Mouse (Mus musculus): Measurements from ENCODE around the gene Acpp. TPM values are rescaled to one million over a fixed set of nuclear protein-coding genes. Genes with fewer than 3 reads are reported as not detected.

Gene Acpp
- polyA plus RNA-seq, 1 experiment from 2014 or later, result 0.09 TPM

DNA sequence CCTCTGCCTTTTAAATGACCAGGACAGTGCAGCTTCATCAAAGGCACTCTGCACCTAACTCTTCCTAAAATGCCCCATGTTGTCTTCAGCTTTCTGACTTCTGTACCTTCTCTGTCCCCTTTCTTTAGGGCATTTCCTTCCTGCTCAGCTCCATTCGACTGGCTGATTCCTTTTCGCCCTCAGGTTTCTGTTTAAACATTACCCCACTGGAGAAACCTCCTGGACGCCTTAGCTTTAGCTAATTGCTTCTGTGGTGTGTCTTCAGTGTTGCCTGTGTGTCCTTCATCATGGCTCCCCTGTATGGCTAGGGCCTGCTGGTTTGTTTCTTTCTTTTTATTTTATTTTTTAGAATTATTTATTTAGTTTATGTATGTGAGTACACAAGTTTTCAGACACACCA is 40.5 kb downstream of the Acpp start:
- Histone ChIP-seq H3K9me3 (no peaks in the 10 kb centered on the region), H3K4me2 (no peak overlapping the region), H3K4me1 (no peaks in the 10 kb centered on the region), H3K27ac (no peak overlapping the region), H3K36me3 (replicated peaks) (no peaks in the 10 kb centered on the region), H3K9ac (no peak overlapping the region), H3K27me3 (no peaks in the 10 kb centered on the region), H3K4me3 (replicated peaks) (no peak overlapping the region)
- 79% methylated on average over 3 of the region's 3 CpGs for WGBS
- ATAC-seq (ENCODE audit: low FRiP score), result no peak

DNA sequence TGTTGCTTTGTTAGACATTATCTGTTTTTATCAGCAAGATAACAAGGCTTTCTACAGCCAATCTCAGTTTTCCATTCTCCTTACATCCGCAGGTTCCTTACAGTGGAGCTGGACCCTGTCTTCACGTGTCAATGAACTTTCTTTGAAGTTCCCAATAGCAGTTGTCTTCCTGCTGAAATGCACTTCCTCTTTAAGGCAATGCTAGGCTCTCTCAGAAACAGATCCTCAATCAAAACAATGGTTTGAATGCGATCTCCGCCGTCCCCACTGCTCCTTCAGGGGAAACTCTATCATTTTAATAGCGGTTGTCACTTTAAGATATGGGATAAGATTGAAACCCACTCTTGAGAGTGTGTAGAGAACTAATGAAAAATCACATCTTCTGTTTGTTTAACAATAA is 52.6 kb downstream of the Acpp start:
- H3K4me3 ChIP-seq (replicated peaks), result no peak overlapping the region
- WGBS, result 82% methylated on average over 6 of the region's 6 CpGs
- H3K27me3 ChIP-seq, result no peaks in the 10 kb centered on the region
- H3K4me2 ChIP-seq, result no peak overlapping the region
- H3K4me1 ChIP-seq, result no peaks in the 10 kb centered on the region
- ATAC-seq (ENCODE audit: low FRiP score), result no peak
- no peaks in the 10 kb centered on the region for H3K36me3 ChIP-seq (replicated peaks)
- H3K9me3 ChIP-seq, result no peaks in the 10 kb centered on the region
- H3K9ac ChIP-seq, result no peak overlapping the region
- no peak overlapping the region for H3K27ac ChIP-seq

DNA sequence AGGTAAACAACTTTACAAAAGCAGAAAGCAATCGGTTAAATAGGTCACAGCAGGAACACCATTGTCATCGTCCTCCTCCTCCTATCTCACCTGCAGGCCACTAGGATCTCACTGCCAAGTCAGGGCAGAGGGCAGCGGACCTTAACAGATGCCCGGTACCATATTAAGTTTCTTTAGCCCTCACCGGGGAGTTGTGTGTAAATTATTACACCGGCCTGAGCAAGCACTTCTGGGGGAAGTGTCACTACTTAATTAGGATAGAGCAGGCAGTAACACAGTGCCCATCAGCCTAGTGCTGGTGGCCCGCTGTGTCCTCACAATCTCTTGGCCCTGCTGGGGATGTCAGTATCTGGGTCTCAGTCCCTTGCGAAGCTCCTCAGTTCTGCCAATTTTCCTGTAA is 55.0 kb downstream of the Acpp start:
- 21% methylated on average over 8 of the region's 8 CpGs for WGBS
- Histone ChIP-seq H3K9me3 (no peaks in the 10 kb centered on the region), H3K4me3 (replicated peaks) (no peak overlapping the region), H3K4me1 (no peaks in the 10 kb centered on the region), H3K4me2 (no peak overlapping the region), H3K27me3 (no peaks in the 10 kb centered on the region), H3K27ac (no peak overlapping the region), H3K9ac (no peak overlapping the region), H3K36me3 (replicated peaks) (no peaks in the 10 kb centered on the region)
- ATAC-seq (ENCODE audit: low FRiP score), result no peak

DNA sequence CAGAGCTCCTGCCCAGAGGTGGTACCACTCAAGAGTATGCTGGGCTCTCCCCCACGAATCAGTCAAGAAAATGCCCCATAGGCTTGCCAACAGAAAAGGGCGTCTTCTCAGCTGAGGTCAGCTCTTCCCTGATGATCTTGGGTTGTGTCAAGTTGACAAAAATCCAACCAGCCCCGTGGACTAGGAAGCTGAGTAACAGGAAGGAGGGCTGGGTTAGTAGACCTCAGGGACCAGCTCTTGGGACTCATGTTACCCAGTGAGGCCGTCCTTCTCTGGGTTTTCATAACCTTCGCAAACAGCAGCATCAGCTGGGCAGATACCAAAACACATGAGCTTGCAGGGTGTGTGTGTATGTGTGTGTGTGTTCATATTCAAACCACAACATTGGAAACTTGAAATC is 55.8 kb downstream of the Acpp start:
- Histone ChIP-seq H3K4me2 (no peak overlapping the region), H3K9ac (no peak overlapping the region), H3K36me3 (replicated peaks) (no peaks in the 10 kb centered on the region), H3K27me3 (no peaks in the 10 kb centered on the region), H3K4me3 (replicated peaks) (no peak overlapping the region), H3K27ac (no peak overlapping the region), H3K4me1 (no peaks in the 10 kb centered on the region), H3K9me3 (no peaks in the 10 kb centered on the region)
- no peak for ATAC-seq (ENCODE audit: low FRiP score)
- WGBS, result 84% methylated on average over 5 of the region's 5 CpGs

- Histone ChIP-seq H3K4me1 (no peaks in the 10 kb centered on the region), H3K4me3 (replicated peaks) (no peak overlapping the region), H3K9me3 (no peaks in the 10 kb centered on the region), H3K27me3 (no peaks in the 10 kb centered on the region), H3K36me3 (replicated peaks) (no peaks in the 10 kb centered on the region), H3K4me2 (no peak overlapping the region), H3K27ac (no peak overlapping the region), H3K9ac (no peak overlapping the region)
- WGBS, result 74% methylated on average over 8 of the region's 8 CpGs
- ATAC-seq (ENCODE audit: low FRiP score), result no peak
These were observed 56.6 kb downstream of the Acpp start for GRCm38 (mm10) chr9:104280725-104281495.

- ATAC-seq (ENCODE audit: low FRiP score), result 0 out of 2 replicates have a peak, but pooled peaks have one; percentile 57
- no peaks in the 10 kb centered on the region for H3K4me1 ChIP-seq
- H3K9ac ChIP-seq, result no peak overlapping the region
- no peaks in the 10 kb centered on the region for H3K27me3 ChIP-seq
- H3K9me3 ChIP-seq, result no peaks in the 10 kb centered on the region
- H3K36me3 ChIP-seq (replicated peaks), result no peaks in the 10 kb centered on the region
- WGBS, result 28% methylated on average over 18 of the region's 18 CpGs
- H3K4me2 ChIP-seq, result peak overlapping the region; percentile 36
- no peak overlapping the region for H3K27ac ChIP-seq
- H3K4me3 ChIP-seq (replicated peaks), result 0 out of 2 replicates have a peak overlapping the region, but pooled peaks have one; percentile 7
These were observed 59.9 kb downstream of the Acpp start for GRCm38 (mm10) chr9:104277528-104278162.

DNA sequence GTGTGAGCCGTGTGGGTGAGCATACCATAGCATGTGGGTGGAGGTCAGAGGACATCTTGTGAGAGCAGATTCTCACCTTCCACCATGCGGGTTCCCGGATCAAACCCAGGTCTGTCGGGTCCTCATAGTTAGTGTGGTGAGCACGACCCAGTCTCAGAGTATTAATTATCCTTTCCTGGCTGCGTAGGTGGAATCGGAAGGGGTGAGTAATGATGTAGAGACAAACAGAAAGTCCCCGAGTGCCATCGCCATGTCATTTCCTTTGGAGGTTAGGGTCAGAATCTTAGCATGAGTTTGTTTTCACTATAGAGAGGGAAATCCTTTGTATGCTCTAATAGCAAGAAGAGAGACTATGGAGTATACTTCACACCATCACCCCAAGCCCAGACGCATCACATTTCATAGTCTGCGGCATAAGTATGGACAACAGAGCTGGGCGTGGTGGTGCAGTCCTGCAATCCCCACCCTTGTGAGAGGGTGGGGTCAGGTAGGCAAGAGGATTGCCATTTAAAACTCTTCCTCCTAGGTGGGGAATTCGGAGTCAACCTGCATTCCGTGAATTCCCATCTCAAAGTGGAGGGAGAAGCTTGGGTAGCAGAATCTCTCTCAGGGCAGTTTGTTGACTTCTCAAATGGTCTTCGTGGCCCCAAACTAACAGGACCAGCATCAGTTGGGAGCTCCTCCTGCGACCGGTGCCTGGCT is 62.3 kb downstream of the Acpp start:
- no peaks in the 10 kb centered on the region for H3K36me3 ChIP-seq (replicated peaks)
- H3K9ac ChIP-seq, result no peak overlapping the region
- H3K4me2 ChIP-seq, result no peak overlapping the region
- ATAC-seq (ENCODE audit: low FRiP score), result no peak
- no peaks in the 10 kb centered on the region for H3K27me3 ChIP-seq
- H3K9me3 ChIP-seq, result no peaks in the 10 kb centered on the region
- no peaks in the 10 kb centered on the region for H3K4me1 ChIP-seq
- H3K27ac ChIP-seq, result no peak overlapping the region
- no peak overlapping the region for H3K4me3 ChIP-seq (replicated peaks)
- WGBS, result 91% methylated on average over 17 of the region's 17 CpGs

DNA sequence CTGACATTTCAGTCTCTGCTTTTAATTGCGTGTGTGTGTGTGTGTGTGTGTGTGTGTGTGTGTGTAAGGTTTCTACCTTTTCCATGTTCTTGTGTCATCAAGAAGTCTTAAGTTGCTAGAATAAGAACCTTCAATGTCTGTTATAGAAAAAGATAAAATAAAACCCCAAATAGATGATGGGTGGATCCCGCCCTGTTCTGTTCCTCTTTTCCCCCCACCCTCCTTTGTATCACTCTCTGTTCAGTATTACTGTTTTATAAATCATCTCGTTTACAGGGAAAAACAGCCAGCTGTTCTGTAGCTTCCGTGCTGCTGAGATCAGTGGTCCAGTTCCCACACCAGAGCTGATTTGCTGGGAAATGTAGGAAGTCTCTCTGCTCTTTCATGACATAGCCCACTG is 65.5 kb downstream of the Acpp start:
- 72% methylated on average over 4 of the region's 4 CpGs for WGBS
- Histone ChIP-seq H3K9me3 (no peaks in the 10 kb centered on the region), H3K4me3 (replicated peaks) (no peak overlapping the region), H3K27ac (no peak overlapping the region), H3K27me3 (no peaks in the 10 kb centered on the region), H3K4me1 (peaks cover 4% of the 10 kb centered on the region; the same call in 1 of the 2 replicates), H3K9ac (no peak overlapping the region), H3K36me3 (replicated peaks) (no peaks in the 10 kb centered on the region), H3K4me2 (no peak overlapping the region)
- ATAC-seq (ENCODE audit: low FRiP score), result no peak

GRCm38 (mm10) chr9:104271642-104272041 is 65.9 kb downstream of the Acpp start:
- ATAC-seq (ENCODE audit: low FRiP score), result no peak
- Histone ChIP-seq H3K4me2 (no peak overlapping the region), H3K4me3 (replicated peaks) (no peak overlapping the region), H3K9me3 (no peaks in the 10 kb centered on the region), H3K36me3 (replicated peaks) (no peaks in the 10 kb centered on the region), H3K27me3 (no peaks in the 10 kb centered on the region), H3K27ac (no peak overlapping the region), H3K4me1 (peaks cover 4% of the 10 kb centered on the region; the same call in 1 of the 2 replicates), H3K9ac (no peak overlapping the region)
- 68% methylated on average over 4 of the region's 4 CpGs for WGBS

DNA sequence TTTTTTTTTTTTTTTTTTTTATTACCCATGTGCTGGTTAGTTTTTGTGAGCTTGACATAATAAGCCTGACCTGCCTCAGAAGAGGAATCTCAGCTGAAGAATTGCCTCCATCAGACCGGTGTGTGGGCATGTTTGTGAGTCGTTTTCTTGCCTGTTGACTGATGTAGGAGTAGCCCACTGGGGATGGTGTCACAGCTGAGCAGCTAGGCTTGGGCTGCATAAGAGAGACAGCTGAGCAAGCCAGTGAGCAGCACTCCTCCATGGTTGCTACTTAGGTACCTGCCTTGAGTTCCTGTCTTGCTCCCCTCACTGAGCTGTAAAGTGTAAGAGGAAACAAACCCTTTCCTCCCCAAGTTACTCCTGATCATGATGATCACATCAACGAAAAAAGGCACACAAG is 67.6 kb downstream of the Acpp start:
- Histone ChIP-seq H3K4me3 (replicated peaks) (no peak overlapping the region), H3K27me3 (no peaks in the 10 kb centered on the region), H3K4me2 (no peak overlapping the region), H3K27ac (no peak overlapping the region), H3K9me3 (no peaks in the 10 kb centered on the region), H3K36me3 (replicated peaks) (no peaks in the 10 kb centered on the region), H3K4me1 (peaks cover 4% of the 10 kb centered on the region; the same call in 1 of the 2 replicates), H3K9ac (no peak overlapping the region)
- WGBS, result 79% methylated on average over 3 of the region's 3 CpGs
- ATAC-seq (ENCODE audit: low FRiP score), result no peak

GRCm38 (mm10) chr9:104269349-104269871 is 68.1 kb downstream of the Acpp start:
- Histone ChIP-seq H3K36me3 (replicated peaks) (no peaks in the 10 kb centered on the region), H3K9me3 (no peaks in the 10 kb centered on the region), H3K4me3 (replicated peaks) (no peak overlapping the region), H3K27me3 (no peaks in the 10 kb centered on the region), H3K27ac (no peak overlapping the region), H3K4me1 (peaks cover 4% of the 10 kb centered on the region; the same call in 1 of the 2 replicates), H3K4me2 (no peak overlapping the region), H3K9ac (no peak overlapping the region)
- 42% methylated on average over 10 of the region's 10 CpGs for WGBS
- ATAC-seq (ENCODE audit: low FRiP score), result no peak

DNA sequence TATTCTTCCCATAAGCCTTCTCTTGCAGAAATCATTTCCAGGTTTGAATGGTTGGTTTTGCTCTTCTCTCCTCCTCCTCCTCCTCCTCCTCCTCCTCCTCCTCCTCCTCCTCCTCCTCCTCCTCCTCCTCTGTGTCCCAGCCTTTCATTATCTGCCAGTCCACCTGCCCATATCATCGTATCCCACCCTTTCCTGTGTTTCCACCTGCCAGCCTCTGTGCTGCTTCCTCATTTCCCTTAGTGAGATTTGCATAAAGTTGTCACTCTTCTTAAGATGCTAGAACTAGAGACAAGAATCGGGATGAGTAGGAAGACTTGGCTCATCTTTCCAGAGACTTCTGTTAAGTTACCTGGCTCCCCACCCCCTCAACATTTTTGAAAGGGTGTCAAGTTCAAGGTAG is 73.0 kb downstream of the Acpp start:
- H3K4me2 ChIP-seq, result no peak overlapping the region
- 80% methylated on average over 2 of the region's 2 CpGs for WGBS
- no peak for ATAC-seq (ENCODE audit: low FRiP score)
- no peak overlapping the region for H3K9ac ChIP-seq
- no peaks in the 10 kb centered on the region for H3K9me3 ChIP-seq
- H3K4me1 ChIP-seq, result peaks cover 21% of the 10 kb centered on the region
- H3K4me3 ChIP-seq (replicated peaks), result no peak overlapping the region
- H3K36me3 ChIP-seq (replicated peaks), result no peaks in the 10 kb centered on the region
- no peak overlapping the region for H3K27ac ChIP-seq
- no peaks in the 10 kb centered on the region for H3K27me3 ChIP-seq
